Mouse (Mus musculus): ENCODE data around the gene Mef2a. TPM values are rescaled to one million over a fixed set of nuclear protein-coding genes. Genes with fewer than 3 reads are reported as not detected.

The Mef2a gene
- polyA plus RNA-seq (2012; rRNA removed) = 60.0 and 60.6 TPM in 2 replicates

- Histone ChIP-seq H3K4me1 (ENCODE audit: control insufficient read depth, insufficient read depth, low read length) (peaks cover 7% of the 10 kb centered on the region), H3K27ac (ENCODE audit: insufficient read depth, low read length) (peak within 1 kb of the TSS; percentile 99)
- TF ChIP-seq POLR2A (IDR thresholded peaks at IDR 0.05; ENCODE audit: extremely low read depth, insufficient read depth, low read length) (peak; percentile 81), CTCF (IDR thresholded peaks at IDR 0.05; ENCODE audit: extremely low read depth, insufficient read depth, low read length) (no peak)
Observed at GRCm38 (mm10) chr7:67372729-67373583, at the start of gene Mef2a. Gene Mef2a (minus strand): TSS chr7:67372858.

GRCm38 (mm10) chr7:67421476-67422186, 49.0 kb upstream of the Mef2a start:
- H3K27ac ChIP-seq (ENCODE audit: insufficient read depth, low read length) = no peak overlapping the region
- H3K4me3 ChIP-seq (ENCODE audit: insufficient read depth, low read length) = no peak overlapping the region
- H3K4me1 ChIP-seq (ENCODE audit: control insufficient read depth, insufficient read depth, low read length) = peaks cover 6% of the 10 kb centered on the region
- TF ChIP-seq CTCF (IDR thresholded peaks at IDR 0.05; ENCODE audit: extremely low read depth, insufficient read depth, low read length) (no peak), POLR2A (IDR thresholded peaks at IDR 0.05; ENCODE audit: extremely low read depth, insufficient read depth, low read length) (no peak)

More at GRCm38 (mm10) chr7:67372729-67373583, at the start of gene Mef2a:
- H3K4me3 ChIP-seq (ENCODE audit: insufficient read depth, low read length) = peak within 1 kb of the TSS; percentile 99

- H3K4me1 ChIP-seq (ENCODE audit: control insufficient read depth, insufficient read depth, low read length) = peaks cover 6% of the 10 kb centered on the region
- no peak for TF ChIP-seq POLR2A (IDR thresholded peaks at IDR 0.05; ENCODE audit: extremely low read depth, insufficient read depth, low read length)
- no peak for TF ChIP-seq CTCF (IDR thresholded peaks at IDR 0.05; ENCODE audit: extremely low read depth, insufficient read depth, low read length)
- H3K27ac ChIP-seq (ENCODE audit: insufficient read depth, low read length) = no peak overlapping the region
- no peak overlapping the region for H3K4me3 ChIP-seq (ENCODE audit: insufficient read depth, low read length)
Observed at GRCm38 (mm10) chr7:67421088-67421475, 48.4 kb upstream of the Mef2a start.

- Histone ChIP-seq H3K4me1 (ENCODE audit: control insufficient read depth, insufficient read depth, low read length) (peaks cover 6% of the 10 kb centered on the region), H3K4me3 (ENCODE audit: insufficient read depth, low read length) (no peak overlapping the region), H3K27ac (ENCODE audit: insufficient read depth, low read length) (no peak overlapping the region)
- TF ChIP-seq CTCF (IDR thresholded peaks at IDR 0.05; ENCODE audit: extremely low read depth, insufficient read depth, low read length) = no peak
Observed at GRCm38 (mm10) chr7:67419591-67420314, 47.1 kb upstream of the Mef2a start.

GRCm38 (mm10) chr7:67418122-67418521, 45.5 kb upstream of the Mef2a start:
- TF ChIP-seq CTCF (IDR thresholded peaks at IDR 0.05; ENCODE audit: extremely low read depth, insufficient read depth, low read length) (no peak), POLR2A (IDR thresholded peaks at IDR 0.05; ENCODE audit: extremely low read depth, insufficient read depth, low read length) (no peak)
- H3K27ac ChIP-seq (ENCODE audit: insufficient read depth, low read length) = no peak overlapping the region
- no peak overlapping the region for H3K4me3 ChIP-seq (ENCODE audit: insufficient read depth, low read length)
- H3K4me1 ChIP-seq (ENCODE audit: control insufficient read depth, insufficient read depth, low read length) = peaks cover 6% of the 10 kb centered on the region

- H3K4me3 ChIP-seq (ENCODE audit: insufficient read depth, low read length) = no peak overlapping the region
- H3K4me1 ChIP-seq (ENCODE audit: control insufficient read depth, insufficient read depth, low read length) = peaks cover 1% of the 10 kb centered on the region; the same call in 1 of the 2 replicates
- no peak overlapping the region for H3K27ac ChIP-seq (ENCODE audit: insufficient read depth, low read length)
- no peak for TF ChIP-seq CTCF (IDR thresholded peaks at IDR 0.05; ENCODE audit: extremely low read depth, insufficient read depth, low read length)
- no peak for TF ChIP-seq POLR2A (IDR thresholded peaks at IDR 0.05; ENCODE audit: extremely low read depth, insufficient read depth, low read length)
Observed at GRCm38 (mm10) chr7:67414766-67415165, 42.1 kb upstream of the Mef2a start.

GRCm38 (mm10) chr7:67412686-67413085, 40.0 kb upstream of the Mef2a start:
- no peak for TF ChIP-seq CTCF (IDR thresholded peaks at IDR 0.05; ENCODE audit: extremely low read depth, insufficient read depth, low read length)

GRCm38 (mm10) chr7:67407019-67407418, 34.4 kb upstream of the Mef2a start:
- Histone ChIP-seq H3K4me3 (ENCODE audit: insufficient read depth, low read length) (no peak overlapping the region), H3K27ac (ENCODE audit: insufficient read depth, low read length) (no peak overlapping the region), H3K4me1 (ENCODE audit: control insufficient read depth, insufficient read depth, low read length) (no peaks in the 10 kb centered on the region)
- no peak for TF ChIP-seq POLR2A (IDR thresholded peaks at IDR 0.05; ENCODE audit: extremely low read depth, insufficient read depth, low read length)
- TF ChIP-seq CTCF (IDR thresholded peaks at IDR 0.05; ENCODE audit: extremely low read depth, insufficient read depth, low read length) = no peak

More at GRCm38 (mm10) chr7:67412686-67413085, 40.0 kb upstream of the Mef2a start:
- no peak overlapping the region for H3K27ac ChIP-seq (ENCODE audit: insufficient read depth, low read length)
- H3K4me1 ChIP-seq (ENCODE audit: control insufficient read depth, insufficient read depth, low read length) = peaks cover 1% of the 10 kb centered on the region; the same call in 1 of the 2 replicates
- no peak overlapping the region for H3K4me3 ChIP-seq (ENCODE audit: insufficient read depth, low read length)

- TF ChIP-seq POLR2A (IDR thresholded peaks at IDR 0.05; ENCODE audit: extremely low read depth, insufficient read depth, low read length) = no peak
- TF ChIP-seq CTCF (IDR thresholded peaks at IDR 0.05; ENCODE audit: extremely low read depth, insufficient read depth, low read length) = no peak
- Histone ChIP-seq H3K27ac (ENCODE audit: insufficient read depth, low read length) (no peak overlapping the region), H3K4me1 (ENCODE audit: control insufficient read depth, insufficient read depth, low read length) (no peaks in the 10 kb centered on the region)
Observed at GRCm38 (mm10) chr7:67404176-67404575, 31.5 kb upstream of the Mef2a start.

More at GRCm38 (mm10) chr7:67404176-67404575, 31.5 kb upstream of the Mef2a start:
- no peak overlapping the region for H3K4me3 ChIP-seq (ENCODE audit: insufficient read depth, low read length)

Measured in cortical plate, adult 2 months (tissue).